Mouse (Mus musculus): Measurements from ENCODE around the gene Ccdc88c. TPM values are rescaled to one million over a fixed set of nuclear protein-coding genes. Genes with fewer than 3 reads are reported as not detected.

Gene Ccdc88c
- polyA plus RNA-seq, 1 experiment: 138 TPM

DNA sequence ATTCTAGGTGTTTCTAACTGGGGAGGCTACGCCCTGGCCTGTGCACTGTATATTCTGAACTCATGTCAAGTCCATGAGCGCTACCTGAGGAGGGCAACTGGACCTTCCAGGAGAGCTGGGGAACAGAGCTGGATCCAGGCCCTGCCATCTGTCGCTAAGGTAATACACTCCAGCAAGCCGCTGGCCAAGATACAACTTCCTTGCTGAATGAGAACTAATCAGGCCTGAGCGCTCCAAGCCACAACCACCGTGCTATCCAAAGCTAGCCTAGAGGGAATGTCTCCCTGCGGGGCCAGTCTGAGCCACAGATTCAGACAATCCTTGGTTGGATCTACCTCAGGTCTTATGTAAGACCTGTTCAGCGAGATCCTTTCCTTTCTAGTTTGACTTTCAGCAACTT, 161.8 kb downstream of the Ccdc88c start:
- Histone ChIP-seq H3K4me1 (ENCODE audit: control insufficient read depth, insufficient read depth, low read length) (no peaks in the 10 kb centered on the region), H3K4me3 (replicated peaks; ENCODE audit: control insufficient read depth, low read depth, low read length) (no peak overlapping the region), H3K27ac (ENCODE audit: control insufficient read depth, insufficient read depth, low read depth, low read length, poor library complexity) (no peak overlapping the region)
- TF ChIP-seq CTCF (IDR thresholded peaks at IDR 0.05; ENCODE audit: control insufficient read depth, insufficient read depth, low read length) (no peak), POLR2A (IDR thresholded peaks at IDR 0.05; ENCODE audit: borderline replicate concordance, control insufficient read depth, low read depth, low read length) (no peak)
- WGBS: 82% methylated on average over 8 of the region's 8 CpGs

GRCm38 (mm10) chr12:100865509-100866078, 163.3 kb downstream of the Ccdc88c start:
- 81% methylated on average over 11 of the region's 11 CpGs for WGBS
- Histone ChIP-seq H3K27ac (ENCODE audit: control insufficient read depth, insufficient read depth, low read depth, low read length, poor library complexity) (no peak overlapping the region), H3K4me3 (replicated peaks; ENCODE audit: control insufficient read depth, low read depth, low read length) (no peak overlapping the region), H3K4me1 (ENCODE audit: control insufficient read depth, insufficient read depth, low read length) (no peaks in the 10 kb centered on the region)
- TF ChIP-seq CTCF (IDR thresholded peaks at IDR 0.05; ENCODE audit: control insufficient read depth, insufficient read depth, low read length): no peak
- no peak for TF ChIP-seq POLR2A (IDR thresholded peaks at IDR 0.05; ENCODE audit: borderline replicate concordance, control insufficient read depth, low read depth, low read length)

DNA sequence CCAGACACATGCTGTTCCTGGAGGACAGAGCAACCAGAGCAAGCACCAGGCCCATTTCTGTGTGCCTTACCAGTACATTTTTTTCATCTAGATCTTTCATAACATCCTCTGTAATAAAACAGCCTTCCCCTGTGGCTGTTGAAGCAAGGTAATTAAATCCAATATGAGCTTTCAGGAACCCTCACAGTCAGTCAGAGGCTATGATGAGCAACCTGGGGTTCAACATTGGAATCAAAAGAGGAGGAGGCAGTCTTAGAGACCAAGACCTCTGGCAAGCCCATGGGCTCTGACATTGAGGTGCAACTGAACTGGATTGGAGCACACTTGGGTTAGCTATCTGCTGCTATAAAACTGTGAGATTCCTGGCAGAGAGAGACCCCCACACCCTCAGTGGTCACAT, 163.8 kb downstream of the Ccdc88c start:
- Histone ChIP-seq H3K27ac (ENCODE audit: control insufficient read depth, insufficient read depth, low read depth, low read length, poor library complexity) (no peak overlapping the region), H3K4me3 (replicated peaks; ENCODE audit: control insufficient read depth, low read depth, low read length) (no peak overlapping the region), H3K4me1 (ENCODE audit: control insufficient read depth, insufficient read depth, low read length) (no peaks in the 10 kb centered on the region)
- TF ChIP-seq CTCF (IDR thresholded peaks at IDR 0.05; ENCODE audit: control insufficient read depth, insufficient read depth, low read length): no peak
- TF ChIP-seq POLR2A (IDR thresholded peaks at IDR 0.05; ENCODE audit: borderline replicate concordance, control insufficient read depth, low read depth, low read length): no peak

DNA sequence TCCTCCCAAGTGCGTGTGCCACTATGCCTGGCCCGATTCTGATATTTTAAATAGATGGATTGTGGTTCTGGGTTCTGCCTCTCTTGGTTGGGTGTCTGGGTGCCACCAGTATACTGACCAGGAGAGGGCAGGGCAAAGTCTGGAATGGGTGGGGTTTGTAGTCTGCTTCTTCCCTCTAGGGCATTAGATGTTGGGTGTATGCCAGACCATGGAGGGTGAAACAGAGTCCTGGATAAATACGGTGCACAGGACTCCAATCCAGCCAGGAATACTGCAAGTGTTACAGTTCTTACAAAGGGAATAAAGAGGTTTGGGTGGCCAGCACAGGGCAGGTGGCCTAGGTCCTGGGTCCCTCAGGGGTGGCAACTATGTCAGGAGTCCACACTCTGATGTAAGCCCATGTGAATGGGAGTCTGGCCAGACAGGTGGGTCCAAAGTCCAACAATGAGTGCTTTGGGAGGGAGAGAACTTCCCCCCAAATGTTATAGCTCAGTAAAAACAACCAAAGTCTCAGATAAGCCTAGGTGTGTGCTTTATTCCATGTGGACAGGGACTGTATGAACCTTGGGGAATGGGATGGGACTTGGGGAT, 165.9 kb downstream of the Ccdc88c start:
- no peak overlapping the region for H3K27ac ChIP-seq (ENCODE audit: control insufficient read depth, insufficient read depth, low read depth, low read length, poor library complexity)
- H3K4me1 ChIP-seq (ENCODE audit: control insufficient read depth, insufficient read depth, low read length): peaks cover 1% of the 10 kb centered on the region; the same call in 1 of the 2 replicates
- no peak for TF ChIP-seq POLR2A (IDR thresholded peaks at IDR 0.05; ENCODE audit: borderline replicate concordance, control insufficient read depth, low read depth, low read length)
- no peak for TF ChIP-seq CTCF (IDR thresholded peaks at IDR 0.05; ENCODE audit: control insufficient read depth, insufficient read depth, low read length)
- H3K4me3 ChIP-seq (replicated peaks; ENCODE audit: control insufficient read depth, low read depth, low read length): no peak overlapping the region
- 81% methylated on average over 3 of the region's 3 CpGs for WGBS

DNA sequence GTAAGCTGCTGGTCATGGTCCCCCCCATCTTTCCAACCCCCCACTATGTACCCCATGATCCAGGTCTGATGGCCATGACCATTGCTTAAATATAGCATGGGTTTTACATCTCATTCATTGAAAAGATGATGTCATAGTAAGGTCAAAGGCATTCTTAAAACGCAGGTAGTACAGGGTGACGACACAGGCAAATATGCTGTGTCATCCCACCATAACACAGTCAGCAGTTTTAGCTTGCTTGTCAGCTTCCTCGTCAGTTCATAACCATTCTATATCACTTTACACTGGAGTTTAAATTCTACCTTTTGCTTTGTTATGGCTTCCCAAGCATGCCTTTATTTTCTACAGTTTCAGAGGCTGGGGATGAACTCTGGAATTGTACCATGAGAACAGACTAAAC, 166.6 kb downstream of the Ccdc88c start:
- peaks cover 1% of the 10 kb centered on the region; the same call in 1 of the 2 replicates for H3K4me1 ChIP-seq (ENCODE audit: control insufficient read depth, insufficient read depth, low read length)
- 11% methylated on average over 3 of the region's 3 CpGs for WGBS
- TF ChIP-seq CTCF (IDR thresholded peaks at IDR 0.05; ENCODE audit: control insufficient read depth, insufficient read depth, low read length) (no peak), POLR2A (IDR thresholded peaks at IDR 0.05; ENCODE audit: borderline replicate concordance, control insufficient read depth, low read depth, low read length) (no peak)

More for the DNA sequence above, 166.6 kb downstream of the Ccdc88c start:
- no peak overlapping the region for H3K4me3 ChIP-seq (replicated peaks; ENCODE audit: control insufficient read depth, low read depth, low read length)
- no peak overlapping the region for H3K27ac ChIP-seq (ENCODE audit: control insufficient read depth, insufficient read depth, low read depth, low read length, poor library complexity)

Other genes starting within 250 kb of the Ccdc88c start
- 4.2 and 5.2 TPM in 2 replicates for gene Dglucy, start 250.0 kb downstream of the Ccdc88c start, polyA plus RNA-seq (2011; ENCODE audit: insufficient read depth, insufficient read length, low replicate concordance, missing spikeins)
- gene Gpr68, start 120.9 kb downstream of the Ccdc88c start, polyA plus RNA-seq (2011; ENCODE audit: insufficient read depth, insufficient read length, low replicate concordance, missing spikeins): 1.4 TPM in 1 of 2 replicates, not detected in the other
- gene Ppp4r3a, start 54.6 kb upstream of the Ccdc88c start, polyA plus RNA-seq (2011; ENCODE audit: insufficient read depth, insufficient read length, low replicate concordance, missing spikeins): 30.2 and 45.0 TPM in 2 replicates